Mouse (Mus musculus): ENCODE data around the gene Rtn3. TPM values are rescaled to one million over a fixed set of nuclear protein-coding genes. Genes with fewer than 3 reads are reported as not detected.

Rtn3 gene
- polyA plus RNA-seq, 1 experiment from 2014 or later: 132 TPM

DNA sequence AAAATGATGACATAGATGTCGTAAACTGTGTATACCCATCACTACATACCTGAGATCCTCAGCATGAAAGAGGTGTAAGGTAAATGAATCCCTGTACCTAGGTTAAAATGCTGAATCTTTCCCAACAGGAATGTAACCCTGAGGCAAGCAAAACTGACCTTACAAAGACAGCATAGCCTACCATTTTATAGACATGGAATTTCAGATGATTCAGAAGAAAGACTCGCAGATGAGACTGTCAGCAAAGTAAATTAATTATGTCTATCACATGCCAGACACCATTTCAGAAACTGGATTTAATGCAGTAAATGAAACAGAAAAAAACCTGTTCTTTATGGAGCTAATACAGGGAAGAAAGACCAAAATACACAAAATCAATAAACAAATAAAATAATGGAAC lies 23.7 kb downstream of the Rtn3 start:
- H3K27ac ChIP-seq (replicated peaks in 1 of 2; ENCODE audit: control insufficient read depth in 1 of 2, insufficient read depth in 1 of 2, low read depth in 2 of 2, low read length in 2 of 2): no peak overlapping the region
- no peak overlapping the region for H3K4me3 ChIP-seq (ENCODE audit: control insufficient read depth in 1 of 2, insufficient read depth in 1 of 2, low read depth in 1 of 2, low read length in 2 of 2)
- H3K4me1 ChIP-seq (ENCODE audit: control insufficient read depth in 2 of 2, insufficient read depth in 2 of 2, low read length in 2 of 2): no peaks in the 10 kb centered on the region
- ATAC-seq (ENCODE audit: insufficient number of reproducible peaks, insufficient read depth, low FRiP score, low read depth): no peak
- no peaks in the 10 kb centered on the region for H3K9me3 ChIP-seq (ENCODE audit: control insufficient read depth, low read length)
- H3K9ac ChIP-seq (ENCODE audit: low read length): no peak overlapping the region
- no peaks in the 10 kb centered on the region for H3K27me3 ChIP-seq (ENCODE audit: control insufficient read depth, insufficient read depth, low read length)
- 93% methylated on average over 2 of the region's 2 CpGs for WGBS
- H3K36me3 ChIP-seq (ENCODE audit: control insufficient read depth, insufficient read depth, low read length): peaks cover 34% of the 10 kb centered on the region
- no peak overlapping the region for H3K4me2 ChIP-seq (ENCODE audit: low read length)

DNA sequence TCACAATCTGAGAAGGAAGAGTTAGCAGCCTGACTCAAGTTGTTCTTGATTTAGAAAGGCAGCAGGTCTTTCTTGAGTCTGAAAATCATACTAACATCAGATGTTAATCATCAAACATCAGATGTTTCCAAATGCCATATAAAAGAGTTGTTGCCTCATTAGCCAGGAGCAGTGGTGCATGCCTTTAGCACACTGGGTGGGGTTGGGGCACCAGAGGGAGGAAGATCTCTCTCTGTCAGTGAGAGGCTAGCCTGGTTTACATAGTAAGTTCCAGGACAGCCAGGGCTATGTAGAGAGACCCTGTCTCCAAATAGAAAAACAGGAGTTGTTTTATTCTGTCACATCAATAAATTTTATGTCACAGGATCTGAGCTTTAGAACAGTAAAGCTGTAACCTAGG lies 24.2 kb downstream of the Rtn3 start:
- no peaks in the 10 kb centered on the region for H3K27me3 ChIP-seq (ENCODE audit: control insufficient read depth, insufficient read depth, low read length)
- peaks cover 34% of the 10 kb centered on the region for H3K36me3 ChIP-seq (ENCODE audit: control insufficient read depth, insufficient read depth, low read length)
- no peak overlapping the region for H3K27ac ChIP-seq (replicated peaks in 1 of 2; ENCODE audit: control insufficient read depth in 1 of 2, insufficient read depth in 1 of 2, low read depth in 2 of 2, low read length in 2 of 2)
- no peak overlapping the region for H3K4me2 ChIP-seq (ENCODE audit: low read length)
- no peak overlapping the region for H3K4me3 ChIP-seq (ENCODE audit: control insufficient read depth in 1 of 2, insufficient read depth in 1 of 2, low read depth in 1 of 2, low read length in 2 of 2)
- no peak overlapping the region for H3K9ac ChIP-seq (ENCODE audit: low read length)
- H3K9me3 ChIP-seq (ENCODE audit: control insufficient read depth, low read length): no peaks in the 10 kb centered on the region
- ATAC-seq (ENCODE audit: insufficient number of reproducible peaks, insufficient read depth, low FRiP score, low read depth): no peak
- H3K4me1 ChIP-seq (ENCODE audit: control insufficient read depth in 2 of 2, insufficient read depth in 2 of 2, low read length in 2 of 2): no peaks in the 10 kb centered on the region

GRCm38 (mm10) chr19:7456803-7457202 lies 26.3 kb downstream of the Rtn3 start:
- Histone ChIP-seq H3K27me3 (ENCODE audit: control insufficient read depth, insufficient read depth, low read length) (no peaks in the 10 kb centered on the region), H3K9me3 (ENCODE audit: control insufficient read depth, low read length) (no peaks in the 10 kb centered on the region), H3K36me3 (ENCODE audit: control insufficient read depth, insufficient read depth, low read length) (peaks cover 22% of the 10 kb centered on the region), H3K4me1 (ENCODE audit: control insufficient read depth in 2 of 2, insufficient read depth in 2 of 2, low read length in 2 of 2) (no peaks in the 10 kb centered on the region), H3K27ac (replicated peaks in 1 of 2; ENCODE audit: control insufficient read depth in 1 of 2, insufficient read depth in 1 of 2, low read depth in 2 of 2, low read length in 2 of 2) (no peak overlapping the region), H3K4me3 (ENCODE audit: control insufficient read depth in 1 of 2, insufficient read depth in 1 of 2, low read depth in 1 of 2, low read length in 2 of 2) (no peak overlapping the region), H3K9ac (ENCODE audit: low read length) (no peak overlapping the region), H3K4me2 (ENCODE audit: low read length) (no peak overlapping the region)
- 55% methylated on average over 2 of the region's 2 CpGs for WGBS
- ATAC-seq (ENCODE audit: insufficient number of reproducible peaks, insufficient read depth, low FRiP score, low read depth): no peak

GRCm38 (mm10) chr19:7445596-7445995 lies 37.5 kb downstream of the Rtn3 start:
- WGBS: 81% methylated on average over 1 of the region's 1 CpGs
- no peak overlapping the region for H3K4me2 ChIP-seq (ENCODE audit: low read length)
- H3K9me3 ChIP-seq (ENCODE audit: control insufficient read depth, low read length): no peaks in the 10 kb centered on the region
- no peak for ATAC-seq (ENCODE audit: insufficient number of reproducible peaks, insufficient read depth, low FRiP score, low read depth)
- no peak overlapping the region for H3K9ac ChIP-seq (ENCODE audit: low read length)
- H3K4me1 ChIP-seq (ENCODE audit: control insufficient read depth in 2 of 2, insufficient read depth in 2 of 2, low read length in 2 of 2): peaks cover 2 to 5% of the 10 kb centered on the region in 2 experiments; a peak in 1 of 4 replicates
- no peak overlapping the region for H3K27ac ChIP-seq (replicated peaks in 1 of 2; ENCODE audit: control insufficient read depth in 1 of 2, insufficient read depth in 1 of 2, low read depth in 2 of 2, low read length in 2 of 2)
- no peaks in the 10 kb centered on the region for H3K27me3 ChIP-seq (ENCODE audit: control insufficient read depth, insufficient read depth, low read length)
- H3K36me3 ChIP-seq (ENCODE audit: control insufficient read depth, insufficient read depth, low read length): peaks cover 12% of the 10 kb centered on the region
- H3K4me3 ChIP-seq (ENCODE audit: control insufficient read depth in 1 of 2, insufficient read depth in 1 of 2, low read depth in 1 of 2, low read length in 2 of 2): no peak overlapping the region

GRCm38 (mm10) chr19:7445105-7445504 lies 38.0 kb downstream of the Rtn3 start:
- Histone ChIP-seq H3K9ac (ENCODE audit: low read length) (no peak overlapping the region), H3K4me3 (ENCODE audit: control insufficient read depth in 1 of 2, insufficient read depth in 1 of 2, low read depth in 1 of 2, low read length in 2 of 2) (no peak overlapping the region), H3K4me2 (ENCODE audit: low read length) (no peak overlapping the region), H3K9me3 (ENCODE audit: control insufficient read depth, low read length) (no peaks in the 10 kb centered on the region), H3K27ac (replicated peaks in 1 of 2; ENCODE audit: control insufficient read depth in 1 of 2, insufficient read depth in 1 of 2, low read depth in 2 of 2, low read length in 2 of 2) (no peak overlapping the region), H3K36me3 (ENCODE audit: control insufficient read depth, insufficient read depth, low read length) (peaks cover 10% of the 10 kb centered on the region), H3K27me3 (ENCODE audit: control insufficient read depth, insufficient read depth, low read length) (no peaks in the 10 kb centered on the region), H3K4me1 (ENCODE audit: control insufficient read depth in 2 of 2, insufficient read depth in 2 of 2, low read length in 2 of 2) (peaks cover 2 to 5% of the 10 kb centered on the region in 2 experiments; a peak in 1 of 4 replicates)
- ATAC-seq (ENCODE audit: insufficient number of reproducible peaks, insufficient read depth, low FRiP score, low read depth): no peak
- 82% methylated on average over 2 of the region's 2 CpGs for WGBS

GRCm38 (mm10) chr19:7441493-7441892 lies 41.6 kb downstream of the Rtn3 start:
- Histone ChIP-seq H3K9ac (ENCODE audit: low read length) (no peak overlapping the region), H3K4me2 (ENCODE audit: low read length) (no peak overlapping the region), H3K9me3 (ENCODE audit: control insufficient read depth, low read length) (no peaks in the 10 kb centered on the region), H3K4me3 (ENCODE audit: control insufficient read depth in 1 of 2, insufficient read depth in 1 of 2, low read depth in 1 of 2, low read length in 2 of 2) (no peak overlapping the region), H3K36me3 (ENCODE audit: control insufficient read depth, insufficient read depth, low read length) (peaks cover 5% of the 10 kb centered on the region; the same call in 1 of the 2 replicates), H3K27me3 (ENCODE audit: control insufficient read depth, insufficient read depth, low read length) (no peaks in the 10 kb centered on the region), H3K27ac (replicated peaks in 1 of 2; ENCODE audit: control insufficient read depth in 1 of 2, insufficient read depth in 1 of 2, low read depth in 2 of 2, low read length in 2 of 2) (no peak overlapping the region), H3K4me1 (ENCODE audit: control insufficient read depth in 2 of 2, insufficient read depth in 2 of 2, low read length in 2 of 2) (peaks cover 0 to 2% of the 10 kb centered on the region in 2 experiments; a peak in 1 of 4 replicates)
- 55% methylated on average over 14 of the region's 14 CpGs for WGBS
- no peak for ATAC-seq (ENCODE audit: insufficient number of reproducible peaks, insufficient read depth, low FRiP score, low read depth)

DNA sequence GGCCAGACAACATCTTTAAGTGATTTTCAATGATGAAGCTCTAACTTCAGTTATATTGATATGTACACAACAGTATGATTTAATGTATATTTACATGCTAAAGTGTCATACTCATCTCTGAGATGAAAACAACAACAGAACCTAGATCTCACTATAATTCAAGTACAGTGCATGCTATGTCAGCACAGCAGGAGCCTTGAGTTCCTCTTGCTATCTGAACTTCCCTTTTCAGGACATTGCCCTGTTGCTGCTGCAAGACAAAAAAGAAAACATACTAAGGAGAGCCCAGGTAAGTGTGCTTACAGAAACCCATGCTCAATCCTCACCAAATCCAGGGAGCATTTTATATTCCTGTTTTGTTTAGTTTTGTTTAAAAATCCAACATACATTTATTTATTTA lies 44.8 kb downstream of the Rtn3 start:
- ATAC-seq (ENCODE audit: insufficient number of reproducible peaks, insufficient read depth, low FRiP score, low read depth): no peak
- H3K4me2 ChIP-seq (ENCODE audit: low read length): no peak overlapping the region
- peaks cover 0 to 2% of the 10 kb centered on the region in 2 experiments; a peak in 1 of 4 replicates for H3K4me1 ChIP-seq (ENCODE audit: control insufficient read depth in 2 of 2, insufficient read depth in 2 of 2, low read length in 2 of 2)
- H3K27ac ChIP-seq (replicated peaks in 1 of 2; ENCODE audit: control insufficient read depth in 1 of 2, insufficient read depth in 1 of 2, low read depth in 2 of 2, low read length in 2 of 2): no peak overlapping the region
- no peak overlapping the region for H3K4me3 ChIP-seq (ENCODE audit: control insufficient read depth in 1 of 2, insufficient read depth in 1 of 2, low read depth in 1 of 2, low read length in 2 of 2)
- H3K9me3 ChIP-seq (ENCODE audit: control insufficient read depth, low read length): no peaks in the 10 kb centered on the region
- peaks cover 26% of the 10 kb centered on the region for H3K36me3 ChIP-seq (ENCODE audit: control insufficient read depth, insufficient read depth, low read length)
- H3K9ac ChIP-seq (ENCODE audit: low read length): no peak overlapping the region
- no peaks in the 10 kb centered on the region for H3K27me3 ChIP-seq (ENCODE audit: control insufficient read depth, insufficient read depth, low read length)
